Mouse (Mus musculus): ENCODE results near the gene Pot1b. TPM values are rescaled to one million over a fixed set of nuclear protein-coding genes. Genes with fewer than 3 reads are reported as not detected.

The Pot1b gene
- polyA plus RNA-seq, 1 experiment from 2014 or later = 4.5 TPM

DNA sequence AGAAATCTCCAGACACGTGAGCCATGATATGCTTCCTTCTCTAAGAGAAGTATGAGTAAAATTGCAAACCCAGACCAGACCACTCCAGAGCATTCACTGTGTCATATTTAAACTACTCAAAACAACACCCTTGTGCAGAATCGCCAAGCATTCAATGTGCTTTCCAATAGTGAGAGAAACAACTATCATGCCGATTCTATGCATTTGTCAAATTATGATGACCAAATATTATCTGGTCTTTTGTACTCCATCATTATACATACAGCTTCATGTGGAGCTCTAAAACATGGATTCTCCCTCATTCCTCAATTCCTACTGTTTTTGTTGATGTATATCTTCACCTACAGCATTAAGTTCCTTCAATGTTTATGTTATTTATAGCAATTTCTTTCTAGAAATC is 87.3 kb downstream of the Pot1b start, which contains the start of gene Vmn2r118:
Vmn2r118 (minus strand) TSS at position 101 of the 400 bp plus-strand sequence.
- H3K9ac ChIP-seq = no peak within 1 kb of the TSS
- no peak within 1 kb of the TSS for H3K27ac ChIP-seq (ENCODE audit: poor library complexity, severe bottlenecking)
- ATAC-seq (ENCODE audit: insufficient number of reproducible peaks, low FRiP score) = no peak
- no peak within 1 kb of the TSS for H3K4me2 ChIP-seq
- no peaks in the 10 kb centered on the region for H3K9me3 ChIP-seq (replicated peaks)
- no peaks in the 10 kb centered on the region for H3K36me3 ChIP-seq
- no peaks in the 10 kb centered on the region for H3K4me1 ChIP-seq (replicated peaks)
- H3K4me3 ChIP-seq = no peak within 1 kb of the TSS
- H3K27me3 ChIP-seq (replicated peaks) = no peaks in the 10 kb centered on the region
- WGBS = 73% methylated on average over 3 of the region's 3 CpGs

Other genes starting within 250 kb of the Pot1b start
- gene Vmn2r118, start 87.4 kb downstream of the Pot1b start, polyA plus RNA-seq (2016; fragmentation: Nextera tagmentation; extraction: Ambion mirVana) = not detected in 2 replicates
- 0.10 TPM in 1 of 2 replicates, not detected in the other for gene Adgre4, start 37.4 kb upstream of the Pot1b start, polyA plus RNA-seq (2016; fragmentation: Nextera tagmentation; extraction: Ambion mirVana)
- 6.3 and 7.4 TPM in 2 replicates for gene Zfp119a, start 166.3 kb upstream of the Pot1b start, polyA plus RNA-seq (2016; fragmentation: Nextera tagmentation; extraction: Ambion mirVana)
- gene Zfp959, start 179.5 kb upstream of the Pot1b start, polyA plus RNA-seq (2016; fragmentation: Nextera tagmentation; extraction: Ambion mirVana) = 7.3 and 8.0 TPM in 2 replicates
- gene Zfp119b, start 236.9 kb upstream of the Pot1b start, polyA plus RNA-seq (2016; fragmentation: Nextera tagmentation; extraction: Ambion mirVana) = 3.1 and 4.3 TPM in 2 replicates
- 0.40 TPM in 1 of 2 replicates, not detected in the other for gene Ebi3, start 240.0 kb upstream of the Pot1b start, polyA plus RNA-seq (2016; fragmentation: Nextera tagmentation; extraction: Ambion mirVana)
- gene Yju2, start 246.5 kb upstream of the Pot1b start, polyA plus RNA-seq (2016; fragmentation: Nextera tagmentation; extraction: Ambion mirVana) = 17.4 and 17.5 TPM in 2 replicates

Measured in heart, embryonic 12.5 days (tissue).